Mouse (Mus musculus): ENCODE results near the gene Hif3a. TPM values are rescaled to one million over a fixed set of nuclear protein-coding genes. Genes with fewer than 3 reads are reported as not detected.

Gene Hif3a
- total and polyA plus RNA-seq, 3 experiments = 0.05 to 0.49 (median 0.08) TPM

DNA sequence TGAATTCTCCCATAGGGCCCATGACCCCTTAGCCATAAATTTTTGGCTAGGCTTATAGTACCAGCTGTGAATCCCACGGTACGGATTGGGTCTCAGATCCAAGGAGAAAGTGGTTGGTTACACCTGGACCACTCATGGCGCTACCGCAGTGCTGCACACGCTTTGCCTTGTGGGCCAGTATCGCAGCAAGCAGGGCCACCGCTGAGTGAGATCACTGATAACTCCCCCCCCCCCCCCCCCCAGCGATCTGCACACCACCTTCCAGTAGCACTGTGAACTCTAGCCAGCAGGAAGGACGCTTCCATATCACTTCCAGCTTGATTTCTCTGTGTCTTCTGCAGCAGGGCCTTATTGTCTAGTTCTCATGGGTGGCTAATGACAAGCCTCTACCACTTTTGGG, 3.4 kb upstream of the Hif3a start:
- Histone ChIP-seq H3K4me3 (replicated peaks in 1 of 3; ENCODE audit: low read depth in 2 of 3, low read length in 2 of 3, poor library complexity in 1 of 3) (no peak overlapping the region), H3K36me3 (replicated peaks in 1 of 2; ENCODE audit: control insufficient read depth in 1 of 2, insufficient read depth in 1 of 2, low read length in 1 of 2) (no peaks in the 10 kb centered on the region), H3K4me2 (ENCODE audit: insufficient read depth, low read depth, poor library complexity, severe bottlenecking) (no peak overlapping the region), H3K27ac (ENCODE audit: insufficient read depth, low read depth) (no peak overlapping the region), H3K9me3 (replicated peaks; ENCODE audit: low read length) (no peaks in the 10 kb centered on the region), H3K27me3 (replicated peaks) (no peaks in the 10 kb centered on the region), H3K4me1 (ENCODE audit: control insufficient read depth in 1 of 2, insufficient read depth in 2 of 2) (peaks cover 2 to 21% of the 10 kb centered on the region in 2 experiments), H3K79me2 (replicated peaks; ENCODE audit: control insufficient read depth, extremely low read depth, insufficient read depth, poor library complexity, severe bottlenecking) (no peaks in the 10 kb centered on the region), H3K9ac (ENCODE audit: insufficient read depth, low read depth) (no peak overlapping the region)
- DNase-seq (ENCODE audit: extremely low read depth) = no peak
- TF ChIP-seq USF1 (IDR thresholded peaks at IDR 0.05; ENCODE audit: low read depth, low read length) (no peak), POLR2A (IDR thresholded peaks at IDR 0.05; ENCODE audit: low read depth, low read length) (no peak), ELF1 (IDR thresholded peaks at IDR 0.05; ENCODE audit: low read depth, low read length) (no peak), BHLHE40 (IDR thresholded peaks at IDR 0.05; ENCODE audit: low read depth, low read length) (no peak), MYC (IDR thresholded peaks at IDR 0.05; ENCODE audit: low read depth, low read length) (no peak), E2F4 (IDR thresholded peaks at IDR 0.05; ENCODE audit: insufficient replicate concordance, low read depth, low read length) (no peak), IRF4 (IDR thresholded peaks at IDR 0.05; ENCODE audit: low read depth, low read length) (no peak), HCFC1 (IDR thresholded peaks at IDR 0.05; ENCODE audit: low read depth, low read length) (no peak)
- in situ Hi-C loops (cut with MboI; ENCODE audit: low pct_ligation_motif_present, low pct_unique_long_range_greater_than_20kb, low sequenced_read_pairs) = loop anchor here (5.0 kb wide), 2 partner anchors 63 to 113 kb away; no protein-coding TSS in a partner anchor
- dilution Hi-C loops (cut with MboI; ENCODE audit: extremely low pct_ligation_motif_present, extremely low pct_unique_long_range_greater_than_20kb, low sequenced_read_pairs) = no loop called here

DNA sequence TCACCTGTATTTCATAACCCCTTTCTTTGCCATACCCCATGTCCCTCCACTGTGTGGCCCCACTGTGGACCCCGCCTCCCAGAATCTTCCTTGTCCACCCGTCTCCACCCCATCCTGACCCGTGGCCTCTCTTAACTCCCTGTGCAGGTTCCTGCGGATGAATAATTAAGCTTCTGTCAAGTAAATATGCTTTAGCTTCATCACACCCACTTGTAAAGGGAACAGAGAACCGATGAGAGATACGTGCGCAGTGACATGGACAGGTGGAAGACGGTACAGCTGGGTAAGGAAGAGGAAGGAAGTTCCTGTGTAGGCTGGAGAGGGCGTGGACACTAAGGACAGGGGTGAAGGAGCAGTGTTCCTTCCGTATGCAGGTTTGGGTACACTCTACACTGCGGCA, 618 bp upstream of the Hif3a start:
- no peak overlapping the region for H3K27ac ChIP-seq (ENCODE audit: insufficient read depth, low read depth)
- H3K36me3 ChIP-seq (replicated peaks in 1 of 2; ENCODE audit: control insufficient read depth in 1 of 2, insufficient read depth in 1 of 2, low read length in 1 of 2) = no peaks in the 10 kb centered on the region
- dilution Hi-C loops (cut with MboI; ENCODE audit: extremely low pct_ligation_motif_present, extremely low pct_unique_long_range_greater_than_20kb, low sequenced_read_pairs) (no loop called here), in situ Hi-C loops (cut with MboI; ENCODE audit: low pct_ligation_motif_present, low pct_unique_long_range_greater_than_20kb, low sequenced_read_pairs) (no loop called here)
- no peaks in the 10 kb centered on the region for H3K27me3 ChIP-seq (replicated peaks)
- H3K4me2 ChIP-seq (ENCODE audit: insufficient read depth, low read depth, poor library complexity, severe bottlenecking) = no peak overlapping the region
- TF ChIP-seq EP300 (IDR thresholded peaks at IDR 0.05; ENCODE audit: low read length) = no peak
- no peak for TF ChIP-seq ZKSCAN1 (IDR thresholded peaks at IDR 0.05; ENCODE audit: borderline replicate concordance, low read depth, low read length)
- TF ChIP-seq USF2 (conservative IDR thresholded peaks at IDR 0.05; ENCODE audit: low read depth, low read length) = no peak
- TF ChIP-seq JUN (IDR thresholded peaks at IDR 0.05; ENCODE audit: insufficient read depth, low read depth, low read length) = no peak
- TF ChIP-seq ETS1 (conservative IDR thresholded peaks at IDR 0.05; ENCODE audit: low read depth, low read length) = no peak
- no peak for TF ChIP-seq TBP (conservative IDR thresholded peaks at IDR 0.05; ENCODE audit: low read depth, low read length)
- no peak for TF ChIP-seq POLR2A (IDR thresholded peaks at IDR 0.05; ENCODE audit: low read depth, low read length)
- TF ChIP-seq CHD2 (IDR thresholded peaks at IDR 0.05; ENCODE audit: low read length) = no peak
- no peak for TF ChIP-seq PAX5 (IDR thresholded peaks at IDR 0.05; ENCODE audit: low read length)
- no peak for TF ChIP-seq JUND (conservative IDR thresholded peaks at IDR 0.05; ENCODE audit: low read depth, low read length)
- no peak for TF ChIP-seq NELFE (IDR thresholded peaks at IDR 0.05; ENCODE audit: low read depth, low read length)
- no peak for TF ChIP-seq TCF12 (IDR thresholded peaks at IDR 0.05; ENCODE audit: low read depth, low read length)
- no peak for TF ChIP-seq IRF4 (IDR thresholded peaks at IDR 0.05; ENCODE audit: low read depth, low read length)
- TF ChIP-seq RCOR1 (conservative IDR thresholded peaks at IDR 0.05; ENCODE audit: low read depth, low read length) = no peak
- no peak for TF ChIP-seq MAX (IDR thresholded peaks at IDR 0.05; ENCODE audit: low read length)
- no peak for TF ChIP-seq KAT2A (IDR thresholded peaks at IDR 0.05; ENCODE audit: insufficient replicate concordance, low read length)
- TF ChIP-seq UBTF (IDR thresholded peaks at IDR 0.05; ENCODE audit: low read depth, low read length) = no peak
- no peak for TF ChIP-seq E2F4 (IDR thresholded peaks at IDR 0.05; ENCODE audit: insufficient replicate concordance, low read depth, low read length)
- no peak for TF ChIP-seq MAZ (IDR thresholded peaks at IDR 0.05; ENCODE audit: low read depth, low read length)
- no peak for TF ChIP-seq NRF1 (IDR thresholded peaks at IDR 0.05; ENCODE audit: low read depth, low read length)
- peaks cover 14 to 44% of the 10 kb centered on the region in 2 experiments for H3K4me1 ChIP-seq (ENCODE audit: control insufficient read depth in 1 of 2, insufficient read depth in 2 of 2)
- DNase-seq (ENCODE audit: extremely low read depth) = no peak
- H3K9me3 ChIP-seq (replicated peaks; ENCODE audit: low read length) = no peaks in the 10 kb centered on the region
- H3K4me3 ChIP-seq (replicated peaks in 1 of 3; ENCODE audit: low read depth in 2 of 3, low read length in 2 of 3, poor library complexity in 1 of 3) = no peak overlapping the region
- no peak overlapping the region for H3K9ac ChIP-seq (ENCODE audit: insufficient read depth, low read depth)
- H3K79me2 ChIP-seq (replicated peaks; ENCODE audit: control insufficient read depth, extremely low read depth, insufficient read depth, poor library complexity, severe bottlenecking) = no peaks in the 10 kb centered on the region

Measured in CH12.LX (cell line).